Mouse (Mus musculus) embryonic facial prominence, embryonic 13.5 days (tissue): ENCODE results near the gene Rnf220. TPM values are rescaled to one million over a fixed set of nuclear protein-coding genes. Genes with fewer than 3 reads are reported as not detected.

Source experiments
- ATAC-seq: fragments of 200-750 bp; cut with Nextera tagmentation; 2 replicates; pipeline ENCODE4 v1.8.0; 2017; ENCODE audit warnings: low read depth; ENCODE audit not compliant: insufficient number of reproducible peaks, insufficient read depth, low FRiP score, low TSS enrichment
- H3K27ac ChIP-seq: fragments of 300-500 bp; sonication (generic); 2 replicates; pipeline ENCODE4 v1.5.1; 2015; ENCODE audit warnings: moderate library complexity, mild to moderate bottlenecking, inconsistent platforms
- H3K27me3 ChIP-seq: fragments of 300-500 bp; sonication (generic); 2 replicates; pipeline ENCODE4 v1.6.1; 2015; ENCODE audit warnings: mild to moderate bottlenecking, inconsistent platforms
- H3K36me3 ChIP-seq: fragments of 300-500 bp; sonication (generic); 2 replicates; pipeline ENCODE4 v1.6.1; 2015; ENCODE audit warnings: mild to moderate bottlenecking, inconsistent platforms
- H3K4me1 ChIP-seq: fragments of 300-500 bp; sonication (generic); 2 replicates; pipeline ENCODE4 v1.6.1; 2015; ENCODE audit warnings: inconsistent platforms
- H3K4me2 ChIP-seq: fragments of 300-500 bp; sonication (generic); 2 replicates; pipeline ENCODE4 v1.6.1; 2015; ENCODE audit warnings: moderate library complexity, mild to moderate bottlenecking, inconsistent platforms
- H3K4me3 ChIP-seq: fragments of 300-500 bp; sonication (generic); 2 replicates; pipeline ENCODE4 v1.5.1; 2015; ENCODE audit warnings: mild to moderate bottlenecking, inconsistent platforms
- H3K9ac ChIP-seq: fragments of 300-500 bp; sonication (generic); 2 replicates; pipeline ENCODE4 v1.6.1; 2015; ENCODE audit warnings: mild to moderate bottlenecking, inconsistent platforms
- H3K9me3 ChIP-seq: fragments of 300-500 bp; sonication (generic); 2 replicates; pipeline ENCODE4 v1.6.1; 2016; ENCODE audit warnings: inconsistent platforms
- WGBS: fragments of 180-500 bp; shearing (Covaris S2); methylation state at CpG from one replicate; pipeline ENCODE4 v1.1.7; 2015; ENCODE audit warnings: mixed read lengths; 5-methylcytosine and 5-hydroxymethylcytosine counted together
- polyA plus RNA-seq: library from polyadenylated mRNA; unstranded; fragments of >200 nt; fragmentation: Nextera tagmentation; extraction: Ambion mirVana; gene quantifications from 2 replicates; pipeline ENCODE4 v1.2.1, GENCODE M21; 2015

Rnf220 gene
- polyA plus RNA-seq, 1 experiment from 2014 or later: 89.9 TPM

- Histone ChIP-seq H3K4me1 (peaks cover 13% of the 10 kb centered on the region; the same call in 1 of the 2 replicates), H3K4me3 (no peak overlapping the region), H3K9me3 (no peaks in the 10 kb centered on the region), H3K27me3 (no peaks in the 10 kb centered on the region), H3K9ac (no peak overlapping the region), H3K36me3 (no peaks in the 10 kb centered on the region), H3K4me2 (no peak overlapping the region), H3K27ac (no peak overlapping the region)
- no peak for ATAC-seq
- WGBS: 64% methylated on average over 5 of the region's 5 CpGs
Measured at GRCm38 (mm10) chr4:117352071-117352470, 144.8 kb downstream of the Rnf220 start.

GRCm38 (mm10) chr4:117350139-117350693, 146.6 kb downstream of the Rnf220 start:
- Histone ChIP-seq H3K4me3 (no peak overlapping the region), H3K9me3 (no peaks in the 10 kb centered on the region), H3K4me2 (no peak overlapping the region), H3K4me1 (peaks cover 13% of the 10 kb centered on the region; the same call in 1 of the 2 replicates), H3K27me3 (no peaks in the 10 kb centered on the region), H3K36me3 (no peaks in the 10 kb centered on the region), H3K27ac (no peak overlapping the region), H3K9ac (no peak overlapping the region)
- ATAC-seq: no peak
- 74% methylated on average over 12 of the region's 12 CpGs for WGBS

GRCm38 (mm10) chr4:117349327-117349726, 147.5 kb downstream of the Rnf220 start:
- 21% methylated on average over 2 of the region's 2 CpGs for WGBS
- Histone ChIP-seq H3K27ac (no peak overlapping the region), H3K4me1 (peaks cover 13% of the 10 kb centered on the region; the same call in 1 of the 2 replicates)

GRCm38 (mm10) chr4:117346025-117346424, 150.8 kb downstream of the Rnf220 start:
- Histone ChIP-seq H3K4me3 (no peak overlapping the region), H3K9me3 (no peaks in the 10 kb centered on the region), H3K4me2 (no peak overlapping the region), H3K9ac (no peak overlapping the region), H3K36me3 (no peaks in the 10 kb centered on the region), H3K27ac (no peak overlapping the region), H3K27me3 (no peaks in the 10 kb centered on the region), H3K4me1 (0 out of 2 replicates have a peak, but pooled peaks cover 8% of the 10 kb centered on the region)
- WGBS: 63% methylated on average over 6 of the region's 6 CpGs
- ATAC-seq: no peak

More at GRCm38 (mm10) chr4:117349327-117349726, 147.5 kb downstream of the Rnf220 start:
- Histone ChIP-seq H3K4me3 (no peak overlapping the region), H3K36me3 (no peaks in the 10 kb centered on the region), H3K9me3 (no peaks in the 10 kb centered on the region), H3K9ac (no peak overlapping the region), H3K27me3 (no peaks in the 10 kb centered on the region), H3K4me2 (no peak overlapping the region)
- ATAC-seq: no peak

GRCm38 (mm10) chr4:117343385-117343784, 153.5 kb downstream of the Rnf220 start:
- Histone ChIP-seq H3K9me3 (no peaks in the 10 kb centered on the region), H3K4me1 (no peaks in the 10 kb centered on the region), H3K4me3 (no peak overlapping the region), H3K27me3 (no peaks in the 10 kb centered on the region), H3K36me3 (no peaks in the 10 kb centered on the region), H3K27ac (no peak overlapping the region), H3K9ac (no peak overlapping the region), H3K4me2 (no peak overlapping the region)
- WGBS: 75% methylated on average over 8 of the region's 8 CpGs
- ATAC-seq: no peak

GRCm38 (mm10) chr4:117342751-117343150, 154.1 kb downstream of the Rnf220 start:
- no peaks in the 10 kb centered on the region for H3K9me3 ChIP-seq

GRCm38 (mm10) chr4:117341282-117341681, 155.6 kb downstream of the Rnf220 start:
- no peaks in the 10 kb centered on the region for H3K27me3 ChIP-seq
- no peak overlapping the region for H3K9ac ChIP-seq
- no peak for ATAC-seq
- H3K4me2 ChIP-seq: no peak overlapping the region
- H3K4me1 ChIP-seq: no peaks in the 10 kb centered on the region
- no peak overlapping the region for H3K4me3 ChIP-seq
- no peaks in the 10 kb centered on the region for H3K9me3 ChIP-seq
- H3K36me3 ChIP-seq: no peaks in the 10 kb centered on the region
- 88% methylated on average over 5 of the region's 5 CpGs for WGBS
- no peak overlapping the region for H3K27ac ChIP-seq

More at GRCm38 (mm10) chr4:117342751-117343150, 154.1 kb downstream of the Rnf220 start:
- Histone ChIP-seq H3K4me2 (no peak overlapping the region), H3K9ac (no peak overlapping the region), H3K27me3 (no peaks in the 10 kb centered on the region), H3K4me1 (no peaks in the 10 kb centered on the region), H3K27ac (no peak overlapping the region), H3K36me3 (no peaks in the 10 kb centered on the region), H3K4me3 (no peak overlapping the region)
- 54% methylated on average over 12 of the region's 12 CpGs for WGBS
- no peak for ATAC-seq

- no peaks in the 10 kb centered on the region for H3K4me1 ChIP-seq
- no peak overlapping the region for H3K9ac ChIP-seq
- ATAC-seq: no peak
- H3K27ac ChIP-seq: no peak overlapping the region
- H3K9me3 ChIP-seq: no peaks in the 10 kb centered on the region
- no peak overlapping the region for H3K4me3 ChIP-seq
- no peak overlapping the region for H3K4me2 ChIP-seq
- no peaks in the 10 kb centered on the region for H3K27me3 ChIP-seq
- H3K36me3 ChIP-seq: no peaks in the 10 kb centered on the region
Measured at GRCm38 (mm10) chr4:117339796-117340195, 157.1 kb downstream of the Rnf220 start.

GRCm38 (mm10) chr4:117330836-117331475, 165.9 kb downstream of the Rnf220 start:
- no peaks in the 10 kb centered on the region for H3K4me1 ChIP-seq
- WGBS: 54% methylated on average over 11 of the region's 11 CpGs
- no peak overlapping the region for H3K9ac ChIP-seq
- H3K4me2 ChIP-seq: no peak overlapping the region
- no peaks in the 10 kb centered on the region for H3K36me3 ChIP-seq
- no peak overlapping the region for H3K4me3 ChIP-seq
- no peak overlapping the region for H3K27ac ChIP-seq
- ATAC-seq: no peak
- peaks cover 4% of the 10 kb centered on the region for H3K27me3 ChIP-seq
- H3K9me3 ChIP-seq: no peaks in the 10 kb centered on the region

- H3K27ac ChIP-seq: no peak overlapping the region
- no peak for ATAC-seq
- 80% methylated on average over 3 of the region's 3 CpGs for WGBS
Measured at GRCm38 (mm10) chr4:117330132-117330531, 166.7 kb downstream of the Rnf220 start.

GRCm38 (mm10) chr4:117326915-117327314, 169.9 kb downstream of the Rnf220 start:
- 72% methylated on average over 3 of the region's 3 CpGs for WGBS
- Histone ChIP-seq H3K36me3 (no peaks in the 10 kb centered on the region), H3K9ac (no peak overlapping the region), H3K27ac (no peak overlapping the region), H3K4me2 (no peak overlapping the region), H3K4me3 (no peak overlapping the region), H3K4me1 (0 out of 2 replicates have a peak, but pooled peaks cover 6% of the 10 kb centered on the region), H3K27me3 (peaks cover 23% of the 10 kb centered on the region), H3K9me3 (no peaks in the 10 kb centered on the region)
- ATAC-seq: no peak

More at GRCm38 (mm10) chr4:117330132-117330531, 166.7 kb downstream of the Rnf220 start:
- Histone ChIP-seq H3K4me1 (no peaks in the 10 kb centered on the region), H3K4me2 (no peak overlapping the region), H3K9me3 (no peaks in the 10 kb centered on the region), H3K27me3 (peaks cover 4% of the 10 kb centered on the region), H3K36me3 (no peaks in the 10 kb centered on the region), H3K9ac (no peak overlapping the region), H3K4me3 (no peak overlapping the region)

- Histone ChIP-seq H3K4me2 (no peak overlapping the region), H3K27me3 (peaks cover 40% of the 10 kb centered on the region)
Measured at GRCm38 (mm10) chr4:117325076-117325475, 171.8 kb downstream of the Rnf220 start.

More at GRCm38 (mm10) chr4:117325076-117325475, 171.8 kb downstream of the Rnf220 start:
- no peaks in the 10 kb centered on the region for H3K36me3 ChIP-seq
- no peak for ATAC-seq
- no peak overlapping the region for H3K27ac ChIP-seq
- H3K4me3 ChIP-seq: no peak overlapping the region
- H3K9ac ChIP-seq: no peak overlapping the region
- WGBS: 80% methylated on average over 2 of the region's 2 CpGs
- 0 out of 2 replicates have a peak, but pooled peaks cover 6% of the 10 kb centered on the region for H3K4me1 ChIP-seq
- H3K9me3 ChIP-seq: no peaks in the 10 kb centered on the region
